Mouse (Mus musculus): ENCODE measurements at regions not wholly inside any gene's neighbourhood (a gene's known extent, or its start where the extent isn't known, plus 50 kb on each side); places are given as distances from the start of the nearest gene placed in this dataset.

GRCm38 (mm10) chr5:119109501-119109900 lies 549.0 kb downstream of the Med13l start:
- H3K4me3 ChIP-seq: no peak overlapping the region
- no peaks in the 10 kb centered on the region for H3K36me3 ChIP-seq (ENCODE audit: control insufficient read depth, insufficient read depth)
- no peak overlapping the region for H3ac ChIP-seq (ENCODE audit: control insufficient read depth, insufficient read length)
- no peak for TF ChIP-seq TCF3 (IDR thresholded peaks at IDR 0.05; ENCODE audit: insufficient read length, low read depth)
- TF ChIP-seq POLR2A (IDR thresholded peaks at IDR 0.05; ENCODE audit: insufficient read length, low read depth): no peak
- TF ChIP-seq MYOD1 (IDR thresholded peaks at IDR 0.05; ENCODE audit: control insufficient read depth in 1 of 3, insufficient read length in 2 of 3, low read depth in 2 of 3): no peak
- TF ChIP-seq USF1 (IDR thresholded peaks at IDR 0.05; ENCODE audit: low read depth): no peak
- TF ChIP-seq MYOG (IDR thresholded peaks at IDR 0.05; ENCODE audit: control insufficient read depth in 1 of 3, insufficient read depth in 1 of 3, insufficient read length in 2 of 3, low read depth in 2 of 3): no peak
- TF ChIP-seq TCF12 (IDR thresholded peaks at IDR 0.05; ENCODE audit: insufficient read depth, poor library complexity, severe bottlenecking): no peak
- TF ChIP-seq POLR2AphosphoS2 (IDR thresholded peaks at IDR 0.05; ENCODE audit: insufficient read length, low read depth): no peak
- TF ChIP-seq E2F4 (IDR thresholded peaks at IDR 0.05; ENCODE audit: insufficient read depth): no peak
- no peak for TF ChIP-seq REST (IDR thresholded peaks at IDR 0.05; ENCODE audit: insufficient read depth, insufficient read length)
- no peak for TF ChIP-seq MAX (IDR thresholded peaks at IDR 0.05; ENCODE audit: low read depth)
- TF ChIP-seq SRF (IDR thresholded peaks at IDR 0.05; ENCODE audit: control insufficient read depth, insufficient read length, low read depth): no peak
- no peaks in the 10 kb centered on the region for H3K27me3 ChIP-seq (ENCODE audit: control insufficient read depth, insufficient read depth, insufficient read length)
- no peaks in the 10 kb centered on the region for H3K79me2 ChIP-seq (ENCODE audit: control insufficient read depth, insufficient read depth)
- H3K4me2 ChIP-seq (ENCODE audit: low read depth): peak overlapping the region; percentile 13

- Histone ChIP-seq H3ac (ENCODE audit: control insufficient read depth, insufficient read length) (no peak overlapping the region), H3K4me3 (no peak overlapping the region), H3K4me2 (ENCODE audit: low read depth) (no peak overlapping the region), H3K79me2 (ENCODE audit: control insufficient read depth, insufficient read depth) (no peaks in the 10 kb centered on the region), H3K36me3 (ENCODE audit: control insufficient read depth, insufficient read depth) (no peaks in the 10 kb centered on the region), H3K27me3 (ENCODE audit: control insufficient read depth, insufficient read depth, insufficient read length) (no peaks in the 10 kb centered on the region)
- TF ChIP-seq E2F4 (IDR thresholded peaks at IDR 0.05; ENCODE audit: insufficient read depth): no peak
Measured at GRCm38 (mm10) chr5:119114074-119114473, 553.6 kb downstream of the Med13l start.

GRCm38 (mm10) chr5:119125745-119126144 lies 544.7 kb upstream of the Tbx3 start:
- TF ChIP-seq POLR2A (IDR thresholded peaks at IDR 0.05; ENCODE audit: insufficient read length, low read depth): no peak
- no peak overlapping the region for H3ac ChIP-seq (ENCODE audit: control insufficient read depth, insufficient read length)
- H3K27me3 ChIP-seq (ENCODE audit: control insufficient read depth, insufficient read depth, insufficient read length): no peaks in the 10 kb centered on the region
- no peak overlapping the region for H3K4me3 ChIP-seq
- H3K4me2 ChIP-seq (ENCODE audit: low read depth): no peak overlapping the region
- no peaks in the 10 kb centered on the region for H3K36me3 ChIP-seq (ENCODE audit: control insufficient read depth, insufficient read depth)
- H3K79me2 ChIP-seq (ENCODE audit: control insufficient read depth, insufficient read depth): no peaks in the 10 kb centered on the region

GRCm38 (mm10) chr5:119130176-119130575 lies 540.3 kb upstream of the Tbx3 start:
- Histone ChIP-seq H3ac (ENCODE audit: control insufficient read depth, insufficient read length) (no peak overlapping the region), H3K36me3 (ENCODE audit: control insufficient read depth, insufficient read depth) (no peaks in the 10 kb centered on the region), H3K4me3 (no peak overlapping the region), H3K4me2 (ENCODE audit: low read depth) (no peak overlapping the region), H3K79me2 (ENCODE audit: control insufficient read depth, insufficient read depth) (no peaks in the 10 kb centered on the region), H3K27me3 (ENCODE audit: control insufficient read depth, insufficient read depth, insufficient read length) (no peaks in the 10 kb centered on the region)
- TF ChIP-seq CEBPB (IDR thresholded peaks at IDR 0.05; ENCODE audit: insufficient read depth, poor library complexity, severe bottlenecking): no peak
- no peak for TF ChIP-seq POLR2A (IDR thresholded peaks at IDR 0.05; ENCODE audit: insufficient read length, low read depth)

- Histone ChIP-seq H3K4me2 (ENCODE audit: low read depth) (no peak overlapping the region), H3K27me3 (ENCODE audit: control insufficient read depth, insufficient read depth, insufficient read length) (no peaks in the 10 kb centered on the region), H3K4me3 (no peak overlapping the region), H3K79me2 (ENCODE audit: control insufficient read depth, insufficient read depth) (no peaks in the 10 kb centered on the region), H3K36me3 (ENCODE audit: control insufficient read depth, insufficient read depth) (no peaks in the 10 kb centered on the region), H3ac (ENCODE audit: control insufficient read depth, insufficient read length) (no peak overlapping the region)
- TF ChIP-seq MYOG (IDR thresholded peaks at IDR 0.05; ENCODE audit: control insufficient read depth in 1 of 3, insufficient read depth in 1 of 3, insufficient read length in 2 of 3, low read depth in 2 of 3): no peak
- no peak for TF ChIP-seq CEBPB (IDR thresholded peaks at IDR 0.05; ENCODE audit: insufficient read depth, poor library complexity, severe bottlenecking)
- no peak for TF ChIP-seq USF1 (IDR thresholded peaks at IDR 0.05; ENCODE audit: low read depth)
- no peak for TF ChIP-seq TCF3 (IDR thresholded peaks at IDR 0.05; ENCODE audit: insufficient read length, low read depth)
Measured at GRCm38 (mm10) chr5:119131461-119131860, 539.0 kb upstream of the Tbx3 start.

- Histone ChIP-seq H3ac (ENCODE audit: control insufficient read depth, insufficient read length) (no peak overlapping the region), H3K27me3 (ENCODE audit: control insufficient read depth, insufficient read depth, insufficient read length) (no peaks in the 10 kb centered on the region), H3K36me3 (ENCODE audit: control insufficient read depth, insufficient read depth) (no peaks in the 10 kb centered on the region), H3K79me2 (ENCODE audit: control insufficient read depth, insufficient read depth) (no peaks in the 10 kb centered on the region), H3K4me2 (ENCODE audit: low read depth) (no peak overlapping the region), H3K4me3 (no peak overlapping the region)
- TF ChIP-seq POLR2A (IDR thresholded peaks at IDR 0.05; ENCODE audit: insufficient read length, low read depth): no peak
- TF ChIP-seq MAX (IDR thresholded peaks at IDR 0.05; ENCODE audit: low read depth): no peak
- no peak for TF ChIP-seq CEBPB (IDR thresholded peaks at IDR 0.05; ENCODE audit: insufficient read depth, poor library complexity, severe bottlenecking)
- no peak for TF ChIP-seq POLR2AphosphoS2 (IDR thresholded peaks at IDR 0.05; ENCODE audit: insufficient read length, low read depth)
- no peak for TF ChIP-seq E2F4 (IDR thresholded peaks at IDR 0.05; ENCODE audit: insufficient read depth)
- no peak for TF ChIP-seq TCF3 (IDR thresholded peaks at IDR 0.05; ENCODE audit: insufficient read length, low read depth)
- no peak for TF ChIP-seq SRF (IDR thresholded peaks at IDR 0.05; ENCODE audit: control insufficient read depth, insufficient read length, low read depth)
- no peak for TF ChIP-seq USF1 (IDR thresholded peaks at IDR 0.05; ENCODE audit: low read depth)
- TF ChIP-seq REST (IDR thresholded peaks at IDR 0.05; ENCODE audit: insufficient read depth, insufficient read length): no peak
- no peak for TF ChIP-seq MYOG (IDR thresholded peaks at IDR 0.05; ENCODE audit: control insufficient read depth in 1 of 3, insufficient read depth in 1 of 3, insufficient read length in 2 of 3, low read depth in 2 of 3)
Measured at GRCm38 (mm10) chr5:119133378-119133777, 537.1 kb upstream of the Tbx3 start.
